Mouse (Mus musculus) testis, adult 2 months (tissue): Measurements from ENCODE around the gene Grsf1. TPM values are rescaled to one million over a fixed set of nuclear protein-coding genes. Genes with fewer than 3 reads are reported as not detected.

Experiments used
- H3K27ac ChIP-seq: fragments of 200-500 bp; 2 replicates; pipeline ENCODE4 v1.5.1; 2012; ENCODE audit warnings: low read depth, low read length; ENCODE audit not compliant: control insufficient read depth, insufficient read depth
- H3K27me3 ChIP-seq: fragments of 200-500 bp; 2 replicates; pipeline ENCODE4 v1.6.1; 2012; ENCODE audit warnings: mild to moderate bottlenecking, low read length, moderate library complexity; ENCODE audit not compliant: control insufficient read depth, insufficient read depth
- H3K36me3 ChIP-seq: fragments of 200-500 bp; 2 replicates; pipeline ENCODE4 v1.6.1; 2012; ENCODE audit warnings: mild to moderate bottlenecking, low read length; ENCODE audit not compliant: control insufficient read depth, insufficient read depth
- H3K4me1 ChIP-seq: fragments of 200-500 bp; 2 replicates; pipeline ENCODE4 v1.6.1; 2012; ENCODE audit warnings: low read length; ENCODE audit not compliant: control insufficient read depth, insufficient read depth
- H3K4me3 ChIP-seq: fragments of 200-500 bp; 2 replicates; pipeline ENCODE4 v1.5.1; 2012; ENCODE audit warnings: low read depth, mild to moderate bottlenecking, low read length, moderate library complexity, mixed read lengths; ENCODE audit not compliant: control insufficient read depth
- CTCF ChIP-seq: fragments of 200-500 bp; IDR thresholded peaks from 2 replicates; pipeline ENCODE4 v1.5.1; 2012; ENCODE audit warnings: low read depth, mild to moderate bottlenecking, inconsistent platforms, low read length, moderate library complexity; ENCODE audit not compliant: control insufficient read depth, insufficient read depth, insufficient replicate concordance
- POLR2A ChIP-seq: fragments of 200-500 bp; IDR thresholded peaks from 2 replicates; pipeline ENCODE4 v1.6.1; 2012; ENCODE audit warnings: low read depth, mild to moderate bottlenecking, inconsistent platforms, low read length, moderate library complexity; ENCODE audit not compliant: control insufficient read depth
- polyA plus RNA-seq: library from polyadenylated mRNA; depleted of rRNA; stranded (reverse); fragments of >200 nt; gene quantifications from 2 replicates; pipeline ENCODE4 v1.2.3, GENCODE M21; 2012

Gene Grsf1
- polyA plus RNA-seq, 1 experiment = 30.0 TPM

GRCm38 (mm10) chr5:88645405-88645804, 30.6 kb downstream of the Grsf1 start:
- no peak for TF ChIP-seq POLR2A
- no peak for TF ChIP-seq CTCF
- Histone ChIP-seq H3K27me3 (no peaks in the 10 kb centered on the region), H3K4me1 (no peaks in the 10 kb centered on the region), H3K36me3 (peaks cover 2% of the 10 kb centered on the region; the same call in 1 of the 2 replicates), H3K4me3 (no peak overlapping the region), H3K27ac (no peak overlapping the region)

GRCm38 (mm10) chr5:88644901-88645300, 31.1 kb downstream of the Grsf1 start:
- no peaks in the 10 kb centered on the region for H3K27me3 ChIP-seq
- no peak overlapping the region for H3K4me3 ChIP-seq
- TF ChIP-seq POLR2A = no peak
- TF ChIP-seq CTCF = no peak
- peaks cover 2% of the 10 kb centered on the region; the same call in 1 of the 2 replicates for H3K36me3 ChIP-seq
- no peak overlapping the region for H3K27ac ChIP-seq
- no peaks in the 10 kb centered on the region for H3K4me1 ChIP-seq

- Histone ChIP-seq H3K4me3 (no peak overlapping the region), H3K27ac (no peak overlapping the region), H3K36me3 (peaks cover 2% of the 10 kb centered on the region; the same call in 1 of the 2 replicates), H3K4me1 (no peaks in the 10 kb centered on the region), H3K27me3 (no peaks in the 10 kb centered on the region)
- no peak for TF ChIP-seq CTCF
- no peak for TF ChIP-seq POLR2A
Observed at GRCm38 (mm10) chr5:88643491-88643890, 32.5 kb downstream of the Grsf1 start.

- Histone ChIP-seq H3K27ac (no peak overlapping the region; the same call in 1 of the 2 replicates), H3K27me3 (no peaks in the 10 kb centered on the region), H3K36me3 (peaks cover 2% of the 10 kb centered on the region; the same call in 1 of the 2 replicates), H3K4me3 (no peak overlapping the region), H3K4me1 (no peaks in the 10 kb centered on the region)
- TF ChIP-seq CTCF (no peak), POLR2A (no peak)
Observed at GRCm38 (mm10) chr5:88642786-88643185, 33.2 kb downstream of the Grsf1 start.

- Histone ChIP-seq H3K4me3 (no peak overlapping the region), H3K27me3 (no peaks in the 10 kb centered on the region), H3K4me1 (no peaks in the 10 kb centered on the region), H3K27ac (no peak overlapping the region), H3K36me3 (peaks cover 4% of the 10 kb centered on the region)
- TF ChIP-seq CTCF (no peak), POLR2A (no peak)
Observed at GRCm38 (mm10) chr5:88634076-88634475, 41.9 kb downstream of the Grsf1 start.

GRCm38 (mm10) chr5:88632463-88632862, 43.5 kb downstream of the Grsf1 start:
- TF ChIP-seq CTCF = no peak
- Histone ChIP-seq H3K36me3 (peaks cover 4% of the 10 kb centered on the region), H3K4me1 (no peaks in the 10 kb centered on the region), H3K4me3 (no peak overlapping the region), H3K27me3 (no peaks in the 10 kb centered on the region), H3K27ac (no peak overlapping the region)

- TF ChIP-seq POLR2A = no peak
- TF ChIP-seq CTCF = no peak
- Histone ChIP-seq H3K27ac (no peak overlapping the region; the same call in 1 of the 2 replicates), H3K4me1 (no peaks in the 10 kb centered on the region), H3K36me3 (peaks cover 1% of the 10 kb centered on the region; the same call in 1 of the 2 replicates), H3K4me3 (no peak overlapping the region), H3K27me3 (no peaks in the 10 kb centered on the region)
Observed at GRCm38 (mm10) chr5:88631545-88631944, 44.4 kb downstream of the Grsf1 start.

- Histone ChIP-seq H3K4me1 (no peaks in the 10 kb centered on the region), H3K27ac (no peak overlapping the region), H3K36me3 (peaks cover 1% of the 10 kb centered on the region; the same call in 1 of the 2 replicates), H3K4me3 (no peak overlapping the region), H3K27me3 (no peaks in the 10 kb centered on the region)
- TF ChIP-seq POLR2A = no peak
- no peak for TF ChIP-seq CTCF
Observed at GRCm38 (mm10) chr5:88630883-88631282, 45.1 kb downstream of the Grsf1 start.
